Mouse (Mus musculus): Measurements from ENCODE around the gene Hmgcs1.
"Not testable (repeated sequence)": the region's sequence is repeated elsewhere in the genome, so short reads cannot be mapped to it uniquely, and the experiment has no call there.

Hmgcs1 gene

GRCm38 (mm10) chr13:119698436-119698835 is 8.3 kb downstream of the Hmgcs1 start:
- no peak for ATAC-seq (ENCODE audit: insufficient number of reproducible peaks, low FRiP score, low TSS enrichment)

GRCm38 (mm10) chr13:119704280-119704679 is 14.1 kb downstream of the Hmgcs1 start:
- no peak for ATAC-seq (ENCODE audit: insufficient number of reproducible peaks, low FRiP score, low TSS enrichment)

- not testable (repeated sequence) for ATAC-seq (ENCODE audit: insufficient number of reproducible peaks, low FRiP score, low TSS enrichment)
Observed at GRCm38 (mm10) chr13:119706278-119706880, 16.2 kb downstream of the Hmgcs1 start.

- ATAC-seq (ENCODE audit: insufficient number of reproducible peaks, low FRiP score, low TSS enrichment), result no peak
Observed at GRCm38 (mm10) chr13:119706953-119707352, 16.8 kb downstream of the Hmgcs1 start.

GRCm38 (mm10) chr13:119707906-119708305 is 17.7 kb downstream of the Hmgcs1 start:
- ATAC-seq (ENCODE audit: insufficient number of reproducible peaks, low FRiP score, low TSS enrichment), result no peak

GRCm38 (mm10) chr13:119708941-119709340 is 18.8 kb downstream of the Hmgcs1 start:
- no peak for ATAC-seq (ENCODE audit: insufficient number of reproducible peaks, low FRiP score, low TSS enrichment)

GRCm38 (mm10) chr13:119709388-119710267 is 19.4 kb downstream of the Hmgcs1 start:
- ATAC-seq (ENCODE audit: insufficient number of reproducible peaks, low FRiP score, low TSS enrichment), result no peak

GRCm38 (mm10) chr13:119710268-119710610 is 20.1 kb downstream of the Hmgcs1 start:
- ATAC-seq (ENCODE audit: insufficient number of reproducible peaks, low FRiP score, low TSS enrichment), result no peak

GRCm38 (mm10) chr13:119712463-119712862 is 22.3 kb downstream of the Hmgcs1 start:
- no peak for ATAC-seq (ENCODE audit: insufficient number of reproducible peaks, low FRiP score, low TSS enrichment)

GRCm38 (mm10) chr13:119713107-119713787 is 23.1 kb downstream of the Hmgcs1 start:
- ATAC-seq (ENCODE audit: insufficient number of reproducible peaks, low FRiP score, low TSS enrichment), result no peak

- ATAC-seq (ENCODE audit: insufficient number of reproducible peaks, low FRiP score, low TSS enrichment), result peak; percentile 27; the same call in 1 of the 2 replicates
Observed at GRCm38 (mm10) chr13:119713821-119714220, 23.6 kb downstream of the Hmgcs1 start.

GRCm38 (mm10) chr13:119716105-119716504 is 25.9 kb downstream of the Hmgcs1 start:
- ATAC-seq (ENCODE audit: insufficient number of reproducible peaks, low FRiP score, low TSS enrichment), result no peak

- ATAC-seq (ENCODE audit: insufficient number of reproducible peaks, low FRiP score, low TSS enrichment), result no peak
Observed at GRCm38 (mm10) chr13:119722447-119722846, 32.3 kb downstream of the Hmgcs1 start.

- ATAC-seq (ENCODE audit: insufficient number of reproducible peaks, low FRiP score, low TSS enrichment), result no peak
Observed at GRCm38 (mm10) chr13:119723368-119723767, 33.2 kb downstream of the Hmgcs1 start.

GRCm38 (mm10) chr13:119724541-119724940 is 34.4 kb downstream of the Hmgcs1 start:
- no peak for ATAC-seq (ENCODE audit: insufficient number of reproducible peaks, low FRiP score, low TSS enrichment)

GRCm38 (mm10) chr13:119727608-119728387 is 37.6 kb downstream of the Hmgcs1 start:
- 0 out of 2 replicates have a peak, but pooled peaks have one; percentile 26 for ATAC-seq (ENCODE audit: insufficient number of reproducible peaks, low FRiP score, low TSS enrichment)

- no peak for ATAC-seq (ENCODE audit: insufficient number of reproducible peaks, low FRiP score, low TSS enrichment)
Observed at GRCm38 (mm10) chr13:119729406-119729805, 39.2 kb downstream of the Hmgcs1 start.

- ATAC-seq (ENCODE audit: insufficient number of reproducible peaks, low FRiP score, low TSS enrichment), result no peak
Observed at GRCm38 (mm10) chr13:119731448-119731847, 41.3 kb downstream of the Hmgcs1 start.

GRCm38 (mm10) chr13:119741390-119742237 is 51.4 kb downstream of the Hmgcs1 start:
- peak; percentile 49; the same call in 1 of the 2 replicates for ATAC-seq (ENCODE audit: insufficient number of reproducible peaks, low FRiP score, low TSS enrichment)
